Mouse (Mus musculus): ENCODE measurements around the gene Arhgap20.

- TF ChIP-seq CTCF (IDR thresholded peaks at IDR 0.05; ENCODE audit: low read depth, low read length) (no peak), POLR2A (IDR thresholded peaks at IDR 0.05; ENCODE audit: borderline replicate concordance, low read depth, low read length) (no peak)
Observed at GRCm38 (mm10) chr9:51799156-51799555, 34.0 kb downstream of the Arhgap20 start.
